Mouse (Mus musculus): ENCODE measurements around the gene Rnf144b. TPM values are rescaled to one million over a fixed set of nuclear protein-coding genes. Genes with fewer than 3 reads are reported as not detected.

The Rnf144b gene
- total and polyA plus RNA-seq, 3 experiments, result 8.0 to 31.0 (median 18.1) TPM

GRCm38 (mm10) chr13:47183033-47183730 lies 60.7 kb downstream of the Rnf144b start:
- WGBS, result 78% methylated on average over 9 of the region's 9 CpGs

GRCm38 (mm10) chr13:47183771-47184170 lies 61.3 kb downstream of the Rnf144b start:
- intact Hi-C loops (cut with DNase I), result no loop called here
- DNase-seq, result peak in 1 of 2 experiments; percentile 27

More at GRCm38 (mm10) chr13:47183033-47183730, 60.7 kb downstream of the Rnf144b start:
- no peak for DNase-seq
- H3K27me3 ChIP-seq (ENCODE audit: control insufficient read depth, insufficient read depth, low read length), result no peaks in the 10 kb centered on the region
- H3K27ac ChIP-seq, result peak overlapping the region; percentile 60; the same call in 1 of the 2 replicates
- TF ChIP-seq CTCF (IDR thresholded peaks at IDR 0.05), result no peak
- TF ChIP-seq EP300 (IDR thresholded peaks at IDR 0.05; ENCODE audit: insufficient read depth, low read depth, low read length), result no peak
- no peak for TF ChIP-seq POLR2A (IDR thresholded peaks at IDR 0.05; ENCODE audit: insufficient read depth, low read depth, low read length)
- no peaks in the 10 kb centered on the region for H3K79me2 ChIP-seq (replicated peaks; ENCODE audit: control insufficient read depth, insufficient read depth, low read length)
- H3K9ac ChIP-seq (ENCODE audit: low read depth, low read length), result no peak overlapping the region; the same call in 1 of the 2 replicates
- intact Hi-C loops (cut with DNase I), result no loop called here
- H3K4me1 ChIP-seq (ENCODE audit: control insufficient read depth, insufficient read depth, low read length), result peaks cover 4% of the 10 kb centered on the region
- H3K4me3 ChIP-seq, result no peak overlapping the region
- H3K36me3 ChIP-seq (ENCODE audit: control insufficient read depth, insufficient read depth, low read length), result no peaks in the 10 kb centered on the region

GRCm38 (mm10) chr13:47187836-47188235 lies 65.4 kb downstream of the Rnf144b start:
- Histone ChIP-seq H3K36me3 (ENCODE audit: control insufficient read depth, insufficient read depth, low read length) (no peaks in the 10 kb centered on the region), H3K27me3 (ENCODE audit: control insufficient read depth, insufficient read depth, low read length) (no peaks in the 10 kb centered on the region), H3K79me2 (replicated peaks; ENCODE audit: control insufficient read depth, insufficient read depth, low read length) (no peaks in the 10 kb centered on the region), H3K9ac (ENCODE audit: low read depth, low read length) (no peak overlapping the region), H3K4me1 (ENCODE audit: control insufficient read depth, insufficient read depth, low read length) (peaks cover 8% of the 10 kb centered on the region), H3K4me3 (no peak overlapping the region), H3K27ac (no peak overlapping the region)
- no peak for DNase-seq
- WGBS, result 86% methylated on average over 4 of the region's 4 CpGs
- TF ChIP-seq POLR2A (IDR thresholded peaks at IDR 0.05; ENCODE audit: insufficient read depth, low read depth, low read length) (no peak), CTCF (IDR thresholded peaks at IDR 0.05) (no peak), EP300 (IDR thresholded peaks at IDR 0.05; ENCODE audit: insufficient read depth, low read depth, low read length) (no peak)
- intact Hi-C loops (cut with DNase I), result loop anchor here (5.0 kb wide), 1 partner anchor 36 kb away; no protein-coding TSS in a partner anchor

More at GRCm38 (mm10) chr13:47183771-47184170, 61.3 kb downstream of the Rnf144b start:
- Histone ChIP-seq H3K27me3 (ENCODE audit: control insufficient read depth, insufficient read depth, low read length) (no peaks in the 10 kb centered on the region), H3K79me2 (replicated peaks; ENCODE audit: control insufficient read depth, insufficient read depth, low read length) (no peaks in the 10 kb centered on the region), H3K36me3 (ENCODE audit: control insufficient read depth, insufficient read depth, low read length) (no peaks in the 10 kb centered on the region), H3K4me1 (ENCODE audit: control insufficient read depth, insufficient read depth, low read length) (peaks cover 4% of the 10 kb centered on the region), H3K9ac (ENCODE audit: low read depth, low read length) (no peak overlapping the region; the same call in 1 of the 2 replicates), H3K27ac (peak overlapping the region; percentile 60), H3K4me3 (no peak overlapping the region)
- 54% methylated on average over 9 of the region's 9 CpGs for WGBS
- TF ChIP-seq CTCF (IDR thresholded peaks at IDR 0.05) (no peak), EP300 (IDR thresholded peaks at IDR 0.05; ENCODE audit: insufficient read depth, low read depth, low read length) (no peak), POLR2A (IDR thresholded peaks at IDR 0.05; ENCODE audit: insufficient read depth, low read depth, low read length) (no peak)

GRCm38 (mm10) chr13:47189971-47190370 lies 67.5 kb downstream of the Rnf144b start:
- Histone ChIP-seq H3K9ac (ENCODE audit: low read depth, low read length) (no peak overlapping the region), H3K27ac (peak overlapping the region; percentile 34), H3K4me1 (ENCODE audit: control insufficient read depth, insufficient read depth, low read length) (peaks cover 8% of the 10 kb centered on the region), H3K27me3 (ENCODE audit: control insufficient read depth, insufficient read depth, low read length) (no peaks in the 10 kb centered on the region), H3K36me3 (ENCODE audit: control insufficient read depth, insufficient read depth, low read length) (no peaks in the 10 kb centered on the region), H3K79me2 (replicated peaks; ENCODE audit: control insufficient read depth, insufficient read depth, low read length) (no peaks in the 10 kb centered on the region), H3K4me3 (no peak overlapping the region)
- no peak for TF ChIP-seq CTCF (IDR thresholded peaks at IDR 0.05)
- no peak for TF ChIP-seq POLR2A (IDR thresholded peaks at IDR 0.05; ENCODE audit: insufficient read depth, low read depth, low read length)
- no peak for TF ChIP-seq EP300 (IDR thresholded peaks at IDR 0.05; ENCODE audit: insufficient read depth, low read depth, low read length)
- intact Hi-C loops (cut with DNase I), result loop anchor here (5.0 kb wide), 1 partner anchor 38 kb away; no protein-coding TSS in a partner anchor
- DNase-seq, result peak in 1 of 2 experiments; percentile 54
- 52% methylated on average over 7 of the region's 7 CpGs for WGBS

GRCm38 (mm10) chr13:47192200-47192599 lies 69.7 kb downstream of the Rnf144b start:
- Histone ChIP-seq H3K36me3 (ENCODE audit: control insufficient read depth, insufficient read depth, low read length) (0 out of 2 replicates have a peak, but pooled peaks cover 2% of the 10 kb centered on the region), H3K4me3 (no peak overlapping the region), H3K4me1 (ENCODE audit: control insufficient read depth, insufficient read depth, low read length) (peaks cover 7% of the 10 kb centered on the region), H3K27ac (peak overlapping the region; percentile 87), H3K79me2 (replicated peaks; ENCODE audit: control insufficient read depth, insufficient read depth, low read length) (no peaks in the 10 kb centered on the region; the same call in 1 of the 2 replicates), H3K27me3 (ENCODE audit: control insufficient read depth, insufficient read depth, low read length) (no peaks in the 10 kb centered on the region), H3K9ac (ENCODE audit: low read depth, low read length) (no peak overlapping the region)
- WGBS, result 93% methylated on average over 2 of the region's 2 CpGs
- DNase-seq, result no peak
- TF ChIP-seq CTCF (IDR thresholded peaks at IDR 0.05) (no peak), POLR2A (IDR thresholded peaks at IDR 0.05; ENCODE audit: insufficient read depth, low read depth, low read length) (no peak), EP300 (IDR thresholded peaks at IDR 0.05; ENCODE audit: insufficient read depth, low read depth, low read length) (no peak)
- intact Hi-C loops (cut with DNase I), result no loop called here

- Histone ChIP-seq H3K79me2 (replicated peaks; ENCODE audit: control insufficient read depth, insufficient read depth, low read length) (no peaks in the 10 kb centered on the region; the same call in 1 of the 2 replicates), H3K27ac (peak overlapping the region; percentile 87), H3K4me3 (no peak overlapping the region; the same call in 1 of the 2 replicates), H3K27me3 (ENCODE audit: control insufficient read depth, insufficient read depth, low read length) (no peaks in the 10 kb centered on the region), H3K9ac (ENCODE audit: low read depth, low read length) (no peak overlapping the region), H3K36me3 (ENCODE audit: control insufficient read depth, insufficient read depth, low read length) (peaks cover 2% of the 10 kb centered on the region), H3K4me1 (ENCODE audit: control insufficient read depth, insufficient read depth, low read length) (peaks cover 9% of the 10 kb centered on the region)
- DNase-seq, result no peak
- WGBS, result 65% methylated on average over 5 of the region's 5 CpGs
- intact Hi-C loops (cut with DNase I), result no loop called here
- TF ChIP-seq POLR2A (IDR thresholded peaks at IDR 0.05; ENCODE audit: insufficient read depth, low read depth, low read length), result no peak
- no peak for TF ChIP-seq EP300 (IDR thresholded peaks at IDR 0.05; ENCODE audit: insufficient read depth, low read depth, low read length)
- no peak for TF ChIP-seq CTCF (IDR thresholded peaks at IDR 0.05)
Measured at GRCm38 (mm10) chr13:47192771-47193170, 70.3 kb downstream of the Rnf144b start.

Measured in heart, adult 2 months (tissue).